ENCODE assay signal across 21 mouse cellular contexts in genomic region chr7:89151345-89151744, GRCm38 (mm10).
DNase-seq lines count a peak whose midpoint lies in the region; ATAC-seq and TF ChIP-seq lines count a peak whose summit lies in the region.
"Had no signal": no experiment of that assay in that cellular context is flagged by ENCODE, and none has a peak within 500 bp of the region (broad histone marks: within the 10 kb centered on the region; RNA-seq: fewer than 3 reads in every experiment).

No protein-coding gene starts in this region.

- ATAC-seq in embryonic facial prominence, embryonic 14.5 days (ENCODE audit: low read depth), result peak; percentile 68
- 0 out of 2 replicates have a peak, but pooled peaks have one; percentile 63 for ATAC-seq in hindbrain, embryonic 11.5 days (ENCODE audit: low FRiP score)
- no peak for ATAC-seq in hindbrain, postnatal 0 days
- ATAC-seq in lung, embryonic 14.5 days (ENCODE audit: insufficient read depth), result no peak
- ATAC-seq in hindbrain, embryonic 15.5 days (ENCODE audit: low FRiP score, low read depth), result peak; percentile 38; the same call in 1 of the 2 replicates
- ATAC-seq: forebrain, postnatal 0 days; intestine, postnatal 0 days; midbrain, embryonic 13.5 days had no signal

- peaks cover 24% of the 10 kb centered on the region for H3K36me3 ChIP-seq in embryonic facial prominence, embryonic 14.5 days (ENCODE audit: control insufficient read depth, insufficient read depth, low read length)
- H3K36me3 ChIP-seq in embryonic facial prominence, embryonic 10.5 days (replicated peaks), result peaks cover 21% of the 10 kb centered on the region
- H3K36me3 ChIP-seq in hindbrain, embryonic 11.5 days (ENCODE audit: control insufficient read depth, insufficient read depth, low read length), result no peaks in the 10 kb centered on the region
- H3K36me3 ChIP-seq in hindbrain, postnatal 0 days (ENCODE audit: insufficient read depth, low read length), result no peaks in the 10 kb centered on the region
- H3K36me3 ChIP-seq in lung, embryonic 14.5 days (ENCODE audit: insufficient read depth), result peaks cover 9% of the 10 kb centered on the region; the same call in 1 of the 2 replicates
- H3K36me3 ChIP-seq in hindbrain, embryonic 15.5 days, result peaks cover 2% of the 10 kb centered on the region; the same call in 1 of the 2 replicates

- peak; percentile 46 for DNase-seq in embryonic facial prominence, embryonic 14.5 days (ENCODE audit: low spot score)
- no peak for DNase-seq in embryonic facial prominence, embryonic 10.5 days (ENCODE audit: low spot score)
- DNase-seq in hindbrain, embryonic 11.5 days (ENCODE audit: low spot score), result no peak
- DNase-seq in hindbrain, postnatal 0 days (ENCODE audit: low spot score), result no peak
- peak; percentile 24 for DNase-seq in lung, embryonic 14.5 days
- DNase-seq in lung, postnatal 14 days, result no peak
- DNase-seq in layer of hippocampus, adult 9-10 months (ENCODE audit: low spot score), result no peak
- DNase-seq: adrenal gland, postnatal 25 days; cerebellum, adult 9-11 months; forebrain, postnatal 0 days; gastrocnemius, postnatal 10 days; right cerebral cortex, postnatal 14 days; thymus, postnatal 14 days had no signal

- no peaks in the 10 kb centered on the region for H3K27me3 ChIP-seq in embryonic facial prominence, embryonic 14.5 days (replicated peaks; ENCODE audit: control insufficient read depth, insufficient read depth, low read length)
- no peaks in the 10 kb centered on the region for H3K27me3 ChIP-seq in embryonic facial prominence, embryonic 10.5 days (replicated peaks; ENCODE audit: low read depth, poor library complexity, severe bottlenecking)
- no peaks in the 10 kb centered on the region for H3K27me3 ChIP-seq in hindbrain, embryonic 11.5 days (ENCODE audit: control insufficient read depth, insufficient read depth, low read length)
- H3K27me3 ChIP-seq in hindbrain, postnatal 0 days (ENCODE audit: insufficient read depth, low read length), result no peaks in the 10 kb centered on the region
- no peaks in the 10 kb centered on the region for H3K27me3 ChIP-seq in lung, embryonic 14.5 days (ENCODE audit: insufficient read depth, low read length)
- no peaks in the 10 kb centered on the region for H3K27me3 ChIP-seq in hindbrain, embryonic 15.5 days
- H3K27me3 ChIP-seq: heart, embryonic 12.5 days; limb, embryonic 15.5 days; midbrain, embryonic 13.5 days had no signal

- no peak overlapping the region for H3K27ac ChIP-seq in embryonic facial prominence, embryonic 14.5 days (replicated peaks; ENCODE audit: low read depth, low read length)
- no peak overlapping the region for H3K27ac ChIP-seq in embryonic facial prominence, embryonic 10.5 days (replicated peaks)
- H3K27ac ChIP-seq in hindbrain, embryonic 11.5 days (ENCODE audit: low read depth, low read length), result no peak overlapping the region
- no peak overlapping the region for H3K27ac ChIP-seq in hindbrain, postnatal 0 days
- no peak overlapping the region for H3K27ac ChIP-seq in lung, embryonic 14.5 days (ENCODE audit: low read depth)
- H3K27ac ChIP-seq in hindbrain, embryonic 15.5 days (replicated peaks), result peak overlapping the region; percentile 48; the same call in 1 of the 2 replicates
- H3K27ac ChIP-seq: limb, embryonic 15.5 days; macrophage; midbrain, embryonic 13.5 days; stomach, postnatal 0 days had no signal

- H3K4me1 ChIP-seq in embryonic facial prominence, embryonic 14.5 days (ENCODE audit: control insufficient read depth, insufficient read depth, low read length), result no peaks in the 10 kb centered on the region; the same call in 1 of the 2 replicates
- H3K4me1 ChIP-seq in embryonic facial prominence, embryonic 10.5 days, result no peaks in the 10 kb centered on the region
- no peaks in the 10 kb centered on the region for H3K4me1 ChIP-seq in hindbrain, embryonic 11.5 days (replicated peaks; ENCODE audit: control insufficient read depth, insufficient read depth, low read length)
- no peaks in the 10 kb centered on the region for H3K4me1 ChIP-seq in hindbrain, postnatal 0 days (ENCODE audit: insufficient read depth, low read length)
- no peaks in the 10 kb centered on the region for H3K4me1 ChIP-seq in lung, embryonic 14.5 days (ENCODE audit: insufficient read depth)
- no peaks in the 10 kb centered on the region for H3K4me1 ChIP-seq in hindbrain, embryonic 15.5 days (replicated peaks)
- H3K4me1 ChIP-seq: midbrain, embryonic 13.5 days had no signal

- no peak overlapping the region for H3K4me3 ChIP-seq in embryonic facial prominence, embryonic 14.5 days (ENCODE audit: low read depth, low read length)
- H3K4me3 ChIP-seq in embryonic facial prominence, embryonic 10.5 days, result no peak overlapping the region
- H3K4me3 ChIP-seq in hindbrain, embryonic 11.5 days (ENCODE audit: low read depth, low read length), result no peak overlapping the region
- no peak overlapping the region for H3K4me3 ChIP-seq in hindbrain, postnatal 0 days (ENCODE audit: low read length)
- H3K4me3 ChIP-seq in lung, embryonic 14.5 days (ENCODE audit: low read depth, low read length), result no peak overlapping the region
- H3K4me3 ChIP-seq in hindbrain, embryonic 15.5 days, result no peak overlapping the region
- H3K4me3 ChIP-seq: heart, embryonic 12.5 days; limb, embryonic 15.5 days; midbrain, embryonic 13.5 days; myocyte had no signal

- WGBS in embryonic facial prominence, embryonic 14.5 days, result 66% methylated on average over 6 of the region's 6 CpGs
- WGBS in embryonic facial prominence, embryonic 10.5 days, result 76% methylated on average over 6 of the region's 6 CpGs
- 42% methylated on average over 6 of the region's 6 CpGs for WGBS in hindbrain, embryonic 11.5 days
- 54% methylated on average over 6 of the region's 6 CpGs for WGBS in hindbrain, postnatal 0 days
- WGBS in lung, embryonic 14.5 days, result 79% methylated on average over 6 of the region's 6 CpGs
- 31% methylated on average over 6 of the region's 6 CpGs for WGBS in hindbrain, embryonic 15.5 days

- TF ChIP-seq CTCF in hindbrain, postnatal 0 days (IDR thresholded peaks at IDR 0.05; ENCODE audit: low read depth), result no peak
- no peak for TF ChIP-seq CTCF in lung, embryonic 14.5 days (IDR thresholded peaks at IDR 0.05; ENCODE audit: low read depth)

- H3K9ac ChIP-seq in embryonic facial prominence, embryonic 14.5 days (ENCODE audit: low read depth, low read length), result no peak overlapping the region
- H3K9ac ChIP-seq in hindbrain, embryonic 11.5 days (ENCODE audit: low read depth, low read length), result no peak overlapping the region
- H3K9ac ChIP-seq in hindbrain, postnatal 0 days (replicated peaks; ENCODE audit: low read length), result no peak overlapping the region
- no peak overlapping the region for H3K9ac ChIP-seq in lung, embryonic 14.5 days
- H3K9ac ChIP-seq in hindbrain, embryonic 15.5 days, result no peak overlapping the region
- H3K9ac ChIP-seq: forebrain, postnatal 0 days; heart, embryonic 12.5 days; limb, embryonic 15.5 days; midbrain, embryonic 13.5 days had no signal

- no peak overlapping the region for H3K4me2 ChIP-seq in embryonic facial prominence, embryonic 14.5 days (ENCODE audit: low read depth, low read length)
- H3K4me2 ChIP-seq in hindbrain, embryonic 11.5 days (replicated peaks; ENCODE audit: low read depth, low read length), result no peak overlapping the region
- no peak overlapping the region for H3K4me2 ChIP-seq in hindbrain, postnatal 0 days (ENCODE audit: low read depth, low read length)
- no peak overlapping the region for H3K4me2 ChIP-seq in lung, embryonic 14.5 days
- no peak overlapping the region for H3K4me2 ChIP-seq in hindbrain, embryonic 15.5 days
- H3K4me2 ChIP-seq: heart, embryonic 12.5 days; limb, embryonic 15.5 days; midbrain, embryonic 13.5 days had no signal

- no peaks in the 10 kb centered on the region for H3K9me3 ChIP-seq in embryonic facial prominence, embryonic 14.5 days (ENCODE audit: control insufficient read depth, low read length)
- no peaks in the 10 kb centered on the region for H3K9me3 ChIP-seq in embryonic facial prominence, embryonic 10.5 days
- no peaks in the 10 kb centered on the region for H3K9me3 ChIP-seq in hindbrain, embryonic 11.5 days (ENCODE audit: control insufficient read depth, low read length)
- H3K9me3 ChIP-seq in hindbrain, postnatal 0 days (ENCODE audit: low read length), result no peaks in the 10 kb centered on the region
- H3K9me3 ChIP-seq in lung, embryonic 14.5 days (ENCODE audit: low read depth, low read length), result no peaks in the 10 kb centered on the region
- H3K9me3 ChIP-seq in hindbrain, embryonic 15.5 days, result no peaks in the 10 kb centered on the region
- H3K9me3 ChIP-seq: heart, embryonic 12.5 days; limb, embryonic 15.5 days; midbrain, embryonic 13.5 days had no signal

Comparison
In these comparisons a context has a peak if more than half of its experiments do, and no peak if none do; other contexts are left out.
1. ATAC-seq: peak in embryonic facial prominence, embryonic 14.5 days (single experiment), hindbrain, embryonic 11.5 days (single experiment) and hindbrain, embryonic 15.5 days (single experiment); none in hindbrain, postnatal 0 days (single experiment) and lung, embryonic 14.5 days (single experiment).
2. DNase-seq: peak in embryonic facial prominence, embryonic 14.5 days (single experiment) and lung, embryonic 14.5 days (single experiment); none in embryonic facial prominence, embryonic 10.5 days (single experiment), hindbrain, embryonic 11.5 days (single experiment), hindbrain, postnatal 0 days (single experiment), lung, postnatal 14 days (single experiment) and layer of hippocampus, adult 9-10 months (single experiment).